Mouse (Mus musculus): ENCODE measurements around the gene Rims3.

Gene Rims3

DNA sequence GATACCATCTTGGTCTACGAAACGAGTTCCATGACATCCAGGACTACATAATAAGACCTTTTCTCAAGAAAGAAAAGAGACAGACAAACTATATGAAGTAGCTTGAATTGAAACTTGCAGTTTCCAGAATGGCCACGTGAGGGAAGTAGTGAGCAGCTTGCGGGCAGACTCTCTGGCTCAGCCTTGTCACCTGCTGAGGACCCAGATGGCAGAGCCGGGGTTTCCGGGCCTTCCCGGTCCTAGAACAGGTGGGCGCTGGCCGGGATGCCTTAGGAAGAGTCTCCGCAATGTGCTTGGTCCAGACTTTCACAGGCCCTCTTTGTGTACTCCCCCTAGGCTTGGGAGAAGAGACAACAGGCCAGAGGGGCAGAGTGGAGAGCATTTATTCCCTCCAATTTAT, 3.7 kb upstream of the Rims3 start:
- peak; percentile 95 to 97 for DNase-seq

DNA sequence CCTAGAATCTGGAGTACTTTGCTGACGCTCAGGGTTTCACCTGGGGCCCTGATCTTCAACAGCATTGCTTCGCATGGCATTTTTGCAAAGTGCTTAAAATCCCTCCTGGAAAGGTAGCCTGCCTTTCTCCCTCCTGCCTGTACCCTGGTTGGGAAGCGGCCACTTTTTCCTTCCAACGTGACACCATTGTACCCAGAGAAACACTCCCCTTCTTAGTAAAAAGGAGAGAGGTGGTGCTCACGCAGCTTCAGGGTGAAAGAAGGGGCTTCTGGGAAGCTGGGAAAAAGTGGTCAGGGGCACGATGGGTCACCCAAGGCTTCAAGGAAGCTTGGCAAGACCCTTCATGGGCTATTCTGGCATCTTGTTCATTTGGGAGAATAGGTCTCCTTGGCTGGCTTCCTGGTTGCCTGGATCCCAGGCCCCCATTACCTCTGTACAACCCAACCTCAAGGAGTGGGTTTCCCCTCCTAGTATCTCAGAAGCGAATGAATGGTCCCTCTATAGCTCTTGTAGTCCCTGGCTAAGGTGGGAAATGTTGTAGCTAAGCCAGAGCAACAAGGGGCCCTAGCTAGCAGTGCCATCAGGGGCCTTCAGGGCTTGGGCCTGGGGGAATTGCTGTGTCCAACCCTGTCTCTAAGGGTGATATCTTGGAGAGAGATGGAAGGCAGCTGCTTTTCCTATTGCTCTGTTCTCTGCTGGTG, 894 bp downstream of the Rims3 start:
- DNase-seq = peak in 1 of 2 experiments; percentile 44

DNA sequence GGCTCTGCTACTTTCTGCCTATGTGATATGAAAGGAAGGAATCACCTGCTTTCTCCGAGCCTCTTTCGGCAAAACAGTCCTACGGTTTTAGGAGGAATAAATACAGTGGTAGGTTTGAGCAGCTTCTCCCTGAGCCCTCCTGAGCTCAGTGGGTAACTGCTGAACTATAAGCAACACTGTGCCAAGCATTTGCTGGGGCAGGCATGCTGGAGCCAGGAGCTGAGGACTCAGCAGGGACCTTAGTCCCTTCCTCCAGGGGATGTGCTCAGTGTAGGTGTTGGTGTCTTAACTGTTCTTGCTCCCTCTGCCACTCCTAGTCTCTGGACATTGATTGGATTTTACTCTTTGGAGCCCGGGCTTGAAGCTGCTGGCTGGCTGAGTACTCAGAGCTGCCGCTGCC, 1.8 kb downstream of the Rims3 start:
- peak in 1 of 2 experiments; percentile 41 for DNase-seq

DNA sequence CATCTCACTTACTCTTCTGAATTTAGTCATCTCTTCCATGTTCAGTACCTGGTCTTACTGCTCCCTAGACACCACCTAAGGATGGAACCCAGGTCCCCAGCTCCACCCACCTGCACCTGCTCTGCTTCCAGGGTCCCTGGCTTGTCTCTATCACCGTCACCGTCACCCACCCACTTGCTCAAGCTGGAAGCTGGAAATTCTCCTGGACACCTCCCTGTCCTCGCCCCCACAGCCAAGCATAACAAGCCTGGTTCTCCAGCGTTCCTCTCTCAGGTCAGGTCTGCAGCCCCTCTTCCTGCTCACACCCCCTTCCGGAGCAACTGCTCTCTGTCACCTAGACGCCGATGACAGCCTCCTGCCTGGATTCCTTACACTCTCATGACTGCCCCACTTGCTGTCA, 5.2 kb downstream of the Rims3 start:
- DNase-seq = no peak

DNA sequence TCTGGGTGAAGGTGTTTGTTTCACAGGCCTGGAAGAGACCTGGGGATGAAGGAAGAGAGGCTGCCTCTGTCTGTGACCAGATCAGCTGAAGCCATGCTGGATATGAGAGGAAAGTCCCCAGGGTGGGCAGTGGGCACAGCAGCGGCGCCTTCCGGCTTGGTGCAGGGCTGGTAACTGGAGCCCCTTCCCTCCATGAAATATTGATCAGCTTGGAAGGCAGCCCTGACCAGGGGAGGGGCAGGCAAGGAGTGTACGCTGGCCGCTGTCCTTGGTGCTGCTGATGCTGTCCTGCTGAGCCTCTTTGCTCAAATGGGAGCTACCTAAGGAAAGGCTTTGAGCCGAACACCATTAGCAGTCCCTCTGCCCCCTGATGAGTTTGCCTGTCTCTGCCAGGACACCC, 11.6 kb downstream of the Rims3 start:
- DNase-seq = no peak

DNA sequence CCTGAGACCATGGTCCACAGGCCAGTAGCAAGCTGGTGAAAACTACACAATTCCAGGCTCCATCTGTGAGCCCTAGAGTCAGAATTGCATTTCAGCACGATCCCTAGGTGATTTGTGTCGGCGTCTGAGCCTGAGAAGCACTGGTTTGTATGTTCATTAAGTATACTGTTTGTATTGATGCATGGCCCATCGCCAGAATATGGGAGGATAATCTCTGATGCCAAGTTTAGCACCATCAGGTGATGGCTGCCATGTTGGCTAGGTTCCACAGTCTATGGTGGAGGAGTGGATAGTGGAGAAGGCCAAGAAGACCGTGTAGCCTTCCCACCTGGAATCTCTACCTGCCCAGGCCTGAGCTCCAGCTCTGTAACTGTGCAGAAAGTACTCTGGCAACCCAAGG, 13.6 kb downstream of the Rims3 start:
- peak; percentile 62 to 65 for DNase-seq

DNA sequence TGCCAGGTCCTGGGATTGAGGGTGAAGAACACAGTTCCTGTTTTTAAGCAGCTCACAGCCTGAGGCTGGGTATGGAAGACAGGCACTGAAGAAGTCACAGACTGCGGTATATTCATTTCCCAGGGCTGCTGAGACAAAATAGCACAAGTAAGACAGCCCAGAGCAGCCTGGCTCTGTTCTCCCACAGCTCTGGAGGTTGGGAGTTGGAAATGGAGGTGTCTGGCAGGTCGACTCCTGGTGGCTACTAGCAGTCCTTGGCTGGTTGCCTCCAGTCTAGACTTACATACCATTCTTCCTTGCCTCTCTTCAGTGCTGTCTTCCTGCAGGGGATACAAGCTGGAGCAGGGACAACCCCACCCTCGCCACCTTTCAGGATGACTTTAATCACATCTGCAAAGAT, 14.4 kb downstream of the Rims3 start:
- DNase-seq = peak in 1 of 2 experiments; percentile 50

DNA sequence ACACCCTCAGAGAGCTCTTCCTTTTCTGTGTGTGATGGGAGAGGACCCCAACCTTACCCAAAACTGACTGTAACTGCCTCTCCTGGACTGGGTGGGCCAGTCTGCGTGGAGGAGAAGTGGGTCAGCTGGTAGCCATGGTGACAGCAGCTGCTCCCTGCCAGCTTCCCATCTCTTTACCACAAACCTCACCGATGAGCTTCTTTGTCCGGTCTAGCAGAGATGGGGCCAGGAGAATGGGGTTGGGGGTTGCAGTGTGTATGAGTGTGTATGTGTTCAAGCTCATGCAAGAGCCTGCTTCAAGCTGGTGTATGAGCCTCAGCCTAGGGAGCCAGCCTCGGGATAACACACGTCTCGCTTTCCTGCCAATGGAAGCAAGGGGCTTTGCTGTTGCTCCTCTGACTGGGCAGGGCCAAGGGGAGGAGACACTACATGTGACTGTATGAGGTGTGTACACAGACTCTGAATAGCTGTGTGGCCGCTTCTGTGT, 15.7 kb downstream of the Rims3 start:
- DNase-seq = no peak

DNA sequence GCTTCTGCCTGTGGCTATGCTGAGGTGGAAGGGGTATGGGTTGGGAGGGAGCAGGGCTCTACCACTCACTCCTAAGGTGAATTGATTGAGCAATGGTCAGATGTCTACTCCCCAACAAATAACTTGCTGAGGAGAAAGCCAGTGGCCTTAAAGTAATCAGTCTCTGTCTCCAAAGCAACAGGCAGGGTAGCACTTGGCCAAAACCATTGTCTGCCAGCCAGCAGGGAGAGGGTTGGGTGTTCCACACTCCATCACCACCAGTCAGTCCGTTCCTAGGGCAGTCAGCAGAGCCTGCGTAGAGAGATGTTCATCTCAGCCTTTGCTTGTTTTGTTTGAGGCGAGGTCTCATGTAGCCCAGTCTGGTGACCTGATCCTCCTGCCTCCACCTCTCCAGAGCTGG, 21.3 kb downstream of the Rims3 start:
- peak; percentile 42 to 55 for DNase-seq

DNA sequence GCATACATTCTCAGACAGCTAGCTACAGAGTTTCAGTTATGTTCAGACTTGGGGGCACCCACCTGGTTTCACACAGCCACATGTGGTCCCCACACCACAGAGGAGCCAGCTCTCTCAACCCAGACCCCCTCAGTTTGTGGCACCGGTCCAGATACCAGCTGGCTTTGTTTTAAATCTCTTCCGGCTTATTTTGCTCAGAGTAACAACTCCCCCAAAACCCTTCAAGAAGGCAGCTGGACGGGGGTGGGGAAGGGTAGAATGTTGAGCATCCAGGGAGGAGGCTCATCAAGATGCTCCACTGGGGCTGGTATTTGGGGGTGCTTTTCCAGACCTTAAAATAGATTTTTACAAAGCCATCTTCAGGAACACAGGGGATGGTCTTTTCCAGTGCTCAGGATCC, 24.1 kb downstream of the Rims3 start:
- no peak for DNase-seq

DNA sequence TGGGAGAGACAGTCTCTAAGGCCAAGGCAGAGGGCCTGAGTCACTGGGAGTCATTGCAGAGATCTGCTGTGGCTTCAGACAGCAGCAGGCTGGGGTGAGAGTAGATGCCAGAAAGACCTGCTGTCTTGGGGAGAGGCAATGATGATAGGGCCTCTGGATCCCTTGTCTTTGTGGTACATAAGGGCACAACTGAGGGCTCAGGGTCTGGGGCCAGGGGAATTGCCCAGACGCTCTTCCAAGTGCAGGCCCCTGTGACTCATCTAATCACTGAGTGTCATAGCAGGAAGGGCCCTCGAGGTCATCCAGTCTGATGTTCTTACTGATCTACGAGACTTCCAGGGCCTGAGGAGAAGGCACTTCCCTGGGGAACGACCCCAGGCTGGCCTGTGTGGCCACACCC, 24.8 kb downstream of the Rims3 start:
- DNase-seq = no peak

DNA sequence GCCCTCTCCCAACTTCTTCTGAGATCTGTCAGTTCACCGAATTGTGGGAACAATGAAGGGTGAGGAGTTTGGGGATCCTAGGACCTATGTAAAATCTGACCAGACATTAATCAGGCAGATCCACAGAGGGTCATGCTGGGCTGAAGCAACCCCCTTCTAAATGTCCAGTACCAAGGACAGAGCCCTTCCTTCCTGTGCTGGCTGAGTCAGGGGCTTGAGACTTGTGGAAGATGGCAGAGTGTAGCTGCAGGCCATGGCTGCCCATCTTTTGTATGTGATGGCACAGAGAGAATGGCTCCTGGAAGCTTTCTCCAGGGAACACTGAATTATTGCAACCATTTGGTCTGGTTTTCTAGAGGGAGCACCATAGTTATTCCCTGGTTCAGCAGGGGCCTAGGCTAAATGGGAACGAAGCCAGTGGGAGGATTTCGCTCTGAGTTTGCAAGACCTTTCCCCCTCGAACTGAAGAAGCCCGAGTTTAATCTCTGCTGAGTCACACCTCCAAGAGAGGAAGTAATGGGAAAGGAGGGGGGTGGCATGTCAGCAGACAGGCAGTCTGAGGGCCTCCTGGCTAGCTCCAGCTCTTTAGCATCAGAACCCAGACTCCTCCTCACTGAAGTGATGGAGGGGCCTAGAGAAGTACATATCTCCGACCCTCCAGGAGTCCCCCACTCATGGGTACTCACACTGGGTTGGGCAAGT, 26.3 kb downstream of the Rims3 start:
- DNase-seq = no peak

DNA sequence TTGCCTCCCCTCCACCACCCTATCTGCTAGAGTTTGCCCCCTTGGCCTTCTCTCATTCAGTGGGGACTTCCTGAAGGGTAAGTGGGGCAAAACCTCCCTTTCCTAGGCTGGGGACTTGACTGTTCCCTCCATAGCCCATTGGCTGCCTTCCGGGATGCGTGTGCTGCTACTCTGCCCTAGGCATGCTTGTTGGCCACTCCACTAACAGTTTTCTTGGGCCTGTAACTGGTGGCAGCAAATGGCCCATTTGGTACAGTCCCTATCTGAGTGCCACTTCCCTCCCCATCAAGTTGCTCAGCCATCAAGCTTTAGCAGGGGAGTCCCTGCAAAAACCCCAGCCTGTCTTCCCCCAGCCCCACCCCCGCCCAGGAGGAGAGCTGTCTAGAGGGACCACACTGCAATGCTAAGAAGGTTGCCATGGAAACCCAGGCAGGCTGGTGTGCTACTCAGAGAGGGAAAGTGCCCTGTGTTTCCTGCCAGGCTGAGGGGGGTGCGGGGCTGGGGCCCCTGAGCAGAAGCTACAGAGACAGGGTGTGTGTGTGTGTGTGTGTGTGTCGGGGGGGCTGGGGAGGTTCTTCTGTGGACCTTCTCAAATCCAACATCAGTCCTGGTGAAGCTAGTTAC, 27.5 kb downstream of the Rims3 start:
- DNase-seq = peak in 1 of 2 experiments; percentile 6

DNA sequence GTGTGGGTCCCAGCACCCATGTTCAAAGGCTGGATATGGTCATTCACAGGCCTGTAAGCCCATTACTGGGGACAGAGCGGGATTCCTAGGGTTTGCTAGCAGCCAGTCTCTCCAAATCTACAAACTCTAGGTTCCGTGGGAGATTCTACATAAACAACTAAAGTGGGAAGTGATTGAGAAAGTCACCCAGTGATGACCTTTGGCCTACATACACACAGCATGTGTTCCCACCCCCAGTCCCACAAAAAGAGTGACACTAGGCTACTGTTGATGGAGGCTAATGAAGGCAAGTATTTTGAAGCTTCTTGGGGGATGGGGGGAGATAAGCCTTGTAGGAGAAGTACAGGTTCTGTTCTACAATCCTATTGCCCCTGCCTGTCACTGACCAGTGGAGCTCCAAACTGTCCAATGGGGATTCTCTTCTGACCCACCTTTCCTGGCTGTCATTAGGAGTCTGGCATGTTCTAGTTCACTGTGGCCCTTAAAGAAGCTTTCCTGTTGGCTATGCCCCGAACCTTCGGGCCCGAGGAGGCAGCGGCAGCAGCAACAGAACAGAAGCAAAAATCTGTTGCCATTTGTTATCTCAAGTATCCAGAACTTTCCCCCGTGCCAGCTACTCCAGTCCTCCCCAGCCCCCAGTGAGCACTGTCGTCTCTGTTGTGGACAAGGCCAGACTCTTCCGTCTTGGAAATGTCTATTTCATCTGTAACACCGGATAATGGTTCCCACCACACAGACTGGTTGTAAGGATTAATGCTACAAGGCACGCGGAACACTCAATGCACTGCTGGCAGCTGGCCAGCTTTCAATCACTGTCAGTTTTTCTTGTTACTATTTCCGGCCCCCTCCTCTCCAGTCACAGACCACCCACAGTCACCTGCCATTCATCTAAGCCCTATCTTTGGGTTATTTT, 30.8 kb downstream of the Rims3 start:
- DNase-seq = no peak

DNA sequence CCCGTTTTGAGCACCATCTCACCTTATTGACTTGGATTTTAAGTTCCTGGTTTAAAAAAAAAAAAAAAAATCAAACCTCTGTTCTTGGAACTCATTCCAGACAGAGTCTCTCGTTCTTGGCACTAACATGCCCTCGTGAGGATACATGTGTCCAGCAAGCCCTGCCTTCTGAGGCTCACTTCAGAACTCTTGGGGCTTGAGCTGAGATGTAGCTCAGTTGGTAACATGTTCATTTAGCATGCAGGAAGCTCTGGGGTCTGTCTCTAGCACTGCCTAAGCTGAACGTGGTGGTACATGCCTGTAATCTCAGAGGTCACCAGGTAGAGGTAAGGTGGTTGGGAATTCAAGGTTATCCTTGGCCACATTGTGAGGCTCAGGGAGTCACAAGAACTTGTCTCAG, 31.5 kb downstream of the Rims3 start:
- no peak for DNase-seq

DNA sequence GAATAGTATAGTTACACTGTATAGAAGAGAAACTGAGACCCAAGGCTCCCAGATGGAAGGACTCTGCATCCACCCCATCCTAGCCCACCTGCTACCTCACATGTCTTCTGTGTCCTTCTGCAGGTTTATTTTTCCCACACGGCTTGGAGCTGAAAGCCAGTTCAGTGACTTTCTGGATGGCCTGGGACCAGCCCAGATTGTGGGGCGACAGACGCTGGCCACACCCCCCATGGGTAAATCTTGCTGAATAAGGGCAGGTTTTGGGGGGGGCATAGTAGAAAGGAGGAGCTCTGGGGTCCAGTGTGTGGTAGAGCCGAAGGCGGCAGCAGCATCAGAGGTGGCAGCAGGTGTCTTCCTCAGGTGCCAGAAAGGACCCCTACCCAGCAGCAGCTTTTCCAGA, 32.2 kb downstream of the Rims3 start:
- DNase-seq = peak in 1 of 2 experiments; percentile 30

DNA sequence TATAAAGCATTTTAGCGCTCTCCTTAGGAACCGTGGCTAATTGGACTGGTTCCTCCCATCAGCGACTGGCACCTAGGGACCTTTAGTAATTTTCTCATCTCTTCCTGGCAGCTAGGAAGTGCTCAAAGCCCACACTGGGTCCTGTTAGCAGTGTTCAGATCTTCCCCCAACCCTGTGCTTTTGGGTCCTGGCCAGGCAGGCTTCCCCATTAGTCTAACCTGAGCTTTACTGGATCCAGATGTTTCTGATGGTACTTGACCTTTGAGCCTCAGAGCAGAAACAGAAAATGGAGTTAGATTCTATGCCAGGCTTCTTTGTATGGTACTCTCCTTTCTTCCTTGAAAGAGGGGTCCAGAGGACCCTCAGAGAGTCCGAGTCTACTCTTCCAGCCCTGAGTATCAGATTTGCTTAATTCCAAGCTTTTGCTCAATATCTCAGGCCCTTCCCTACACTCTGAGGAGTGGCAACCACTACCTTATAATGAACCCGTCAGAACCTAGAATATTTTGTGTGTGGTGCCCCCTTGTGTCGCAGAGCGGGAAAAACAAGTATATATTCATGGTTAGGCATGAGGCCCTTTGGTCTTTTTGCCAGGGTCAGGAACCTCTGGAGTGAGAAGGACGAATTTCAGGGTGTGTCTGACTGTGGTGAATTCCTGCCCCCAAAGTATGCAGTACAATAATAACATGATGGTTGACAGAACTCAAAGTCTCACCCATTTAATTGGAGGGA, 32.9 kb downstream of the Rims3 start:
- peak; percentile 71 to 83 for DNase-seq

DNA sequence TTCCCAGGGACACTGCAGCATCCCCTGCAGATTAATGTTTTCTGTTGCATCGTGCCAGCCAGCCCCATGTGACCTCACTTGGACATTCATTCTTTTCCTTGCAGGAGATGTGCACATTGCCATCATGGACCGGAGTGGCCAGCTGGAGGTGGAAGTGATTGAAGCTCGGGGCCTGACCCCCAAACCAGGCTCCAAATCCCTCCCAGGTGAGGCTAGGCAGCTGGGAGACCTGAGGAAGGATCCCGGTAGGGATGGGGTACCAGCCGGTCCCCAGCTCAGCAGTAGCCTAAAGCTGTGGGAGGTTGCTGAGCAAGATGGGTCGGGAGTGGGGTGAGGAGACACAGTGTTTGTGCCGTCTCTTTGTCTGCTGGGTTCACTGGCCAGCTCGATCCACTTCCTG, 34.3 kb downstream of the Rims3 start:
- DNase-seq = peak; percentile 23 to 46

DNA sequence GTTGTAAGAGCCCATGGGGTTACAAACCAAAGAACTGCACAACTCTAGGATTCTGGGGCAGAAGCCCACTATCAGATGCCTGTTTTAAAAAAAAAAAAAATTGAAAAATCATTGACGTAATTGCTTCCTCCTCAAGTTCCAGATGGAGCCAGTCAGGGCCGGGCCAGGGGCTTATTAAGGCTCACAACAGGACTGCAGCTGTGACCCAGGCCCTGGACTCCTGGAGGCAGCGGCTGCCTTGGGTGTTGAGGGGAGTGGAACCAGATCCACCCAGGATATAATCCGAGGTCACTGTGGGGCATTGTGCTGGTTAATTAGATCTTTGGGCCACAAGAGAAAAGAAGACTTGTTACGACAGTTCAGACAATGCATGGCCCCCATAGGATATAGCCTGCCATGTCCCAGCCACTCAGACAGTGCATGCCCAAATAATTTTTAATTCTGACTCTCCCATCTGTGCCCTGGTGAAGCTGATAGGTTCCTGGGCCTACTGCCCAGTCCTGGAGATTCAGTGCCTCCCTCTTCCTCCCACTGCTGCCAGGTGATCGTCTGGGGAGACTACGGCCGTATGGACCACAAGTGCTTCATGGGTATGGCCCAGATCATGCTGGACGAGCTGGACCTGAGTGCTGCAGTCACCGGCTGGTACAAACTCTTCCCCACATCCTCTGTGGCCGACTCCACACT, 36.3 kb downstream of the Rims3 start:
- peak; percentile 89 to 94 for DNase-seq

DNA sequence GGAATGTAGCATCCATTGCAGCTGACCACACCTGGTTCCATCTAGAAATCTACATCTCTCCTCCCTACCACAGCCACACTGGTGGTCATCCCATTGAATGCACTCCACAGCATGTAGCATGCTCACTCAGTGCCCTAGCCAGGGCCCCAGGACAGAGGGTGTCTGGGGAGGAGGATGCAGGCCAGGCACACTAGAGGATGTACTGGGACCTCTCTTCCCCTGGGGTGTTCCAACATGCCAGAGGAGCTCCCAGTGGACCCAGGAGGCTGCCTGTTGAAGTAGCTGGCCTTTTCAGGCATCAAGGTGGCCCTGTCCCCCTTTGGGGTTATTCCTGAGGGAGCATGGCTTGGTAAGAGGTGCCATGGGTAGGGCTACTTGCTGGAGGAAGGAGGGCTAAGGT, 37.3 kb downstream of the Rims3 start:
- peak in 1 of 2 experiments; percentile 7 for DNase-seq

DNA sequence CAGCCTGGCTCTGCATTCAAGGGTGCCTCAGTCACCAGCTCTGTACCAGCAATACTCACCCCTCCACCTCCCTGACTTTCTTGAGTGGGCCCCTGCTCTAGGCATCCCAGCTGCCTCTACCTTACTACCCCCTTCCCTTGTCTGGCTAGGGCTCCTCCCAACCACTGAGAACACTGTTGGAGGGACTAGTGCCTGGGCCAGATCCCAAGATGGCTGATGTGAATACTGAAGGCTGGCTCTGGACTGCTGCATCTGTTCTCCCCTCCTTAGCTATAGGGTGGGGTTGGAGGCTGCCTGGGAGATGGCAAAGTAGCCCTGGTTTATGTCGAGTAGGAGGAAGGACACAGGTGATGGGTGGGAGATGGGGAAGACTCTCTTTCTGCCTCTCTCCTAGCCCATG, 37.9 kb downstream of the Rims3 start:
- DNase-seq = no peak
